Mouse (Mus musculus): ENCODE measurements around the gene Cdc14a.

DNA sequence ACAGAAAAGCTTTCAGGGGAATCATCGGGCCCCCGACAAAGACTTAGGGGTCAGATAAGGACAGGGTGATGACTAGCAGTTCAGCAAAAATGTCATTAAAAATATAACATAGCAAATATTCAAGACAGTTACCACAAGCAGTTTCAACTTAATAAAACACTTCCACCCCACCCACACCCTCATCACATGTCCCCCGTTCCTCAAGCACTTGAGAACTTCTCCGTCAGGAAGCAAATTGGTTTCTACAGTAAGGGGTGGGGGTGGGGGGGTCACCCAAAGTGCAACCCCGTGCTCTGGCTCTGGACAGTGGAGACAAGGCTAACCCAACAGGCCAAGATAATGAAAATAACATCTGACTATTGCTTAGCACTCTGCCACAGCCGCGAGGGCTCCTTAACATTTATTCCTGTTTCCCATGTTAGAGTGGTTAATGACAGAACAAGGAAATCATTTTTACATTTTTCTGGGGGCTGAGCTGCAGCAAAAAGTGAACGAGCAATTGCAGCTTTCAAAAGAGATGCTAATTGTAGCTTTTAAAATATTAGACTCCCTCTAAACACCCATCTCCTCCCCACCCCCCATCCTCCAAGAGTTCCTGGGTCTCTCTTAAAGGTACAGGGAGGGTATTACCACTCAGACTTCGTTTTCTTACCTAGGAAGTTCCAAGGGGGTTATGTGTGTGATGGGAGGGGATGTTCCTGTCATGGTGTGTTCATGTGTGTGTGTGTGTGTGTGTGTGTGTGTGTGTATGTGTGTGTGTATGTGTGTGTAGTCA is 133.6 kb downstream of the Cdc14a start:
- TF ChIP-seq POLR2A (IDR thresholded peaks at IDR 0.05; ENCODE audit: extremely low read depth, insufficient read depth, low read length) (no peak), CTCF (IDR thresholded peaks at IDR 0.05; ENCODE audit: extremely low read depth, insufficient read depth, low read length) (no peak)
